Mouse (Mus musculus): ENCODE measurements around the gene Senp1. TPM values are rescaled to one million over a fixed set of nuclear protein-coding genes. Genes with fewer than 3 reads are reported as not detected.

The Senp1 gene
- polyA plus RNA-seq, 1 experiment: 1.0 TPM

DNA sequence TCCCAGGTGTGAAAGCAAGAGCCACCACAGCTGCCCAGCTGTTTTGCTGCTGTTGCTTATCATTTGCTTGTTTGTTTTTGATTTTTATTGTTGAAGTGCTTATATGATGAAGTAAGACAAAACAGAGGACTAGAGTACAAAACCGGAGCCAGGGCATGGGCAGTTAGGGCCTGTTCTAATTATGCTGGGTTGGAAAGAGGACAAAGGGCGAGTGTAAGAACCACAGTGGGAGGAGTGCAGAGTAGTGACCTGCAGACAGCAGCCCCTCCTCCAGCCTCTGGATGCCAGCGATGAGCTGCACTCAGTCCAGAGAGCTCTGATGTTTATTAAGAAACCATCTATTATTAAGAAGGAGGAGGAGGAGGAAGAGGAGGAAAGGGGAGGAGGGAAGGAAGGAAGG is 70.4 kb downstream of the Senp1 start:
- H3K27me3 ChIP-seq (ENCODE audit: control insufficient read depth): peaks cover 17% of the 10 kb centered on the region
- H3K9me3 ChIP-seq (ENCODE audit: control insufficient read depth, low read length): no peaks in the 10 kb centered on the region
- H3K4me3 ChIP-seq (replicated peaks): no peak overlapping the region
- H3K4me1 ChIP-seq (ENCODE audit: control insufficient read depth): no peaks in the 10 kb centered on the region
- TF ChIP-seq TAL1 (IDR thresholded peaks at IDR 0.05; ENCODE audit: low read length): no peak
- H3K36me3 ChIP-seq (ENCODE audit: control insufficient read depth): no peaks in the 10 kb centered on the region

DNA sequence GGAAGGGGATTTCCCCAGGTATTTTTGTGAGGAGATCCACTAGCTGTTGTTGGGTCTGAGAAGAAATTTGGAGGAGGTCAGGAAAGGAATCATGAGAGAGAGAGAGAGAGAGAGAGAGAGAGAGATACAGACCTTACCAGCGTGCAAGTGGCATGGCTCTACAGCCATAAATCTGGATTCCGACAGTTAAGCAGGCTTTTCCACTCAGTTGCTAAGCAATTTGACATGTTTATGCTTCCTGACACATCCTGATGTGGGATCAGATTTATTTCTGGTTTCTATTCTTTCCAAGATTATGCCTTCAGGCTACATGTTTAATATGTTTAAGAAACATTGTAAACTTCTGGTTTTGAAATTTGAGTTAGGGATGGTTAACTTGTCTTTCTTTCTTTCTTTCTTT is 71.7 kb downstream of the Senp1 start:
- H3K27me3 ChIP-seq (ENCODE audit: control insufficient read depth): peaks cover 8% of the 10 kb centered on the region
- no peaks in the 10 kb centered on the region for H3K9me3 ChIP-seq (ENCODE audit: control insufficient read depth, low read length)
- TF ChIP-seq TAL1 (IDR thresholded peaks at IDR 0.05; ENCODE audit: low read length) (no peak), GATA1 (IDR thresholded peaks at IDR 0.05; ENCODE audit: low read length) (no peak)

DNA sequence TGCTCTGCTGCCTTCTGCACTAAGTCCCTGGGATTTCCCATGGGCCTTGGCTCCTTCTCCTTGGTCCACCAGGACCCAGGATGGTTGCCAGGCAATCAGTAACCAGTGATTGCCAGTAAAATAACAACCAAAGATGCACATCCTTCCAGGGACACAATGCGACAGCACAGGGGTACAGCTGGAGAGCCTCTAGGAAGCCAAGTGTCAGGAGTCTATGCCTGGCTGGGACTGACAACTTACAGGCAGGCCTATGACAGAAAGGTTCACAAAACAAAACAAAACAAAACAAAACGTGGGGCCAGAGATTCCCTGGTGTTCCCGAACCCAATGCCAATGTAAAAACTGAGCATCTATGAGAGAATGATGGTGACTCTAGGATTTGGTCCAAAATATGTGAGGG is 74.5 kb downstream of the Senp1 start:
- TF ChIP-seq TAL1 (IDR thresholded peaks at IDR 0.05; ENCODE audit: low read length): no peak
- no peak for TF ChIP-seq GATA1 (IDR thresholded peaks at IDR 0.05; ENCODE audit: low read length)
- no peaks in the 10 kb centered on the region for H3K36me3 ChIP-seq (ENCODE audit: control insufficient read depth)
- no peaks in the 10 kb centered on the region for H3K4me1 ChIP-seq (ENCODE audit: control insufficient read depth)
- H3K9me3 ChIP-seq (ENCODE audit: control insufficient read depth, low read length): no peaks in the 10 kb centered on the region
- H3K4me3 ChIP-seq (replicated peaks): no peak overlapping the region
- H3K27me3 ChIP-seq (ENCODE audit: control insufficient read depth): no peaks in the 10 kb centered on the region

More for the DNA sequence above, 71.7 kb downstream of the Senp1 start:
- Histone ChIP-seq H3K4me3 (replicated peaks) (no peak overlapping the region), H3K4me1 (ENCODE audit: control insufficient read depth) (no peaks in the 10 kb centered on the region), H3K36me3 (ENCODE audit: control insufficient read depth) (no peaks in the 10 kb centered on the region)

DNA sequence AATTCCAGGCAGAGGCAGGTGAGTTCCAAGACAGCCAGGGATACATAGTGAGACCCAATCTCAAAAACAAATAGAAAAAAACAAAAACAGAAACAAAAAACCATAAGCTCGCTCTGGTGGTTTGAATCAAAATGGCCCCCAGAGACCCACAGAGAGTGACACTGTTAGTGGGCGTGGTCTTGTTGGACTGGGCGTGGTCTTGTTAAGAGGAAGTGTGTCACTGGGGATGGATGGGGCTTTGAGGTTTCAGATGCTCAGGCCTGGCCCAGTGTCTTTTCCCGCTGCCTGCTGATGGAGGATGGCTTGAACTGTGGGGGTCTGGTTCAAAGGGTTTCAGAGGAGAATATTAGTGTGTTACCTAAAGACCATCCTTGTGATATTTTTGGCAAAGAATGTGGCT is 75.6 kb downstream of the Senp1 start:
- TF ChIP-seq TAL1 (IDR thresholded peaks at IDR 0.05; ENCODE audit: low read length) (no peak), GATA1 (IDR thresholded peaks at IDR 0.05; ENCODE audit: low read length) (no peak)
- Histone ChIP-seq H3K27me3 (ENCODE audit: control insufficient read depth) (no peaks in the 10 kb centered on the region), H3K9me3 (ENCODE audit: control insufficient read depth, low read length) (no peaks in the 10 kb centered on the region), H3K4me1 (ENCODE audit: control insufficient read depth) (no peaks in the 10 kb centered on the region), H3K4me3 (replicated peaks) (no peak overlapping the region), H3K36me3 (ENCODE audit: control insufficient read depth) (no peaks in the 10 kb centered on the region)

DNA sequence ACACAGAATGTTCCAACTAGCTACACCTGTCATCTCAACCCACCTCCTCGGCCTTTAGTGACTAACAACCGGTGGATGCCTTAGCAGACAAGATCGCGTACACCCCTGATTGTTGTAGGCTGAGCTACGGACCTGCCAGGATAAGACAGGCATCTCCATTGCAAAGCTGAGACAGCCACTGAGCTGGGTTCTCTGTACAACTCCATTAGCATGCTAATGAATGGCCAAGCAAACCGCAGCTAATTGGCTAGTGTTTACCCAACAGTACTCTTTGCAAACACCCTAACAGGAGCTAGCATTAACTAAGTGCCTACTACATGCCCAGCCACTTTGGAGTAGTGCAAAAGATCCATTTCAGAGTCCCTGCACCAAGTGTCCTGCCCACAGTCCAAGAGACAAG is 80.7 kb downstream of the Senp1 start:
- Histone ChIP-seq H3K4me1 (ENCODE audit: control insufficient read depth) (no peaks in the 10 kb centered on the region), H3K27me3 (ENCODE audit: control insufficient read depth) (peaks cover 25% of the 10 kb centered on the region), H3K4me3 (replicated peaks) (no peak overlapping the region), H3K36me3 (ENCODE audit: control insufficient read depth) (no peaks in the 10 kb centered on the region), H3K9me3 (ENCODE audit: control insufficient read depth, low read length) (no peaks in the 10 kb centered on the region)
- TF ChIP-seq TAL1 (IDR thresholded peaks at IDR 0.05; ENCODE audit: low read length) (no peak), GATA1 (IDR thresholded peaks at IDR 0.05; ENCODE audit: low read length) (no peak)

DNA sequence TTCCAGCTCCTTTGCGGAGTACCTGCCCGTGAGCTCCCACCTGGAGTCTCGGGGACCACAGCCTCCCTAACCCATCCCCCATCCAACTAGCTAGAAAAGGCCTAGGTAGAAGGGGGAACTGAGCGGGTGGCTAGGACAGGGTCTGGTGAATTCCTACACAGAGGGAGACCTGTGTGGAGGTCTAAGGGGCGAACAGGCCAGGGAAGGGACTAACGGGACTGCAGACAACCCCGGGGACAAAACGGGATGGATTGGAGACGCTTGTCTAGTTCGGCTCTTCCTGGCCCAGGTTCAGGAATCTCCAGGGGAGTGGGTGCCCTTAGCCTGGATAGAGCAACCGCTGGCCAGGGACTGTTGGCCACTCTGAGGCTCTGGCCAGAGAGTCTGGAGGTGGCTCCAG is 88.4 kb downstream of the Senp1 start:
- peaks cover 90% of the 10 kb centered on the region for H3K27me3 ChIP-seq (ENCODE audit: control insufficient read depth)

DNA sequence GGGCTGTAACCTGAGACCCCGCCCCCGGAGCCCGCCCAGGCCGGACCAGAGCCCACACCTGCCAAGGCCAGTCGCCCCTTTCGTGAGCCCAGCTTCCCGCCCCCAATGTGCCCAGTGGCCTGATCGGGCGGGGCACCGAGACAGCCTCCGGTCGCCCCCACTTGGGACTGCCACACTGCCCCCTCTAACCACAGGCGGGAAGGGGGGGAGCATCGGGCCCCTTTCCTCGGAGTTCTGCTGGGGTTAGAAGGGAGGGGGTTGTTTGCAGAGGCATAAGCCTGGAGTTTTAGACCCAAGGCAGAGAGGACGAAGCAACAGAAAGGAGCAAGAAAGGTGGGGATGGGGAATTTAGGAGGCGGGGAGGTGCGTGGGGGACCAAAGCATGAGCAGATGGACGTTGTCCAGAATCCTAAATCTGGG is 88.8 kb downstream of the Senp1 start:
- peaks cover 94% of the 10 kb centered on the region for H3K27me3 ChIP-seq (ENCODE audit: control insufficient read depth)

More for the DNA sequence above, 88.4 kb downstream of the Senp1 start:
- TF ChIP-seq GATA1 (IDR thresholded peaks at IDR 0.05; ENCODE audit: low read length) (no peak), TAL1 (IDR thresholded peaks at IDR 0.05; ENCODE audit: low read length) (no peak)
- no peak overlapping the region for H3K4me3 ChIP-seq (replicated peaks)
- no peaks in the 10 kb centered on the region; the same call in 1 of the 2 replicates for H3K9me3 ChIP-seq (ENCODE audit: control insufficient read depth, low read length)
- H3K36me3 ChIP-seq (ENCODE audit: control insufficient read depth): no peaks in the 10 kb centered on the region
- no peaks in the 10 kb centered on the region for H3K4me1 ChIP-seq (ENCODE audit: control insufficient read depth)

DNA sequence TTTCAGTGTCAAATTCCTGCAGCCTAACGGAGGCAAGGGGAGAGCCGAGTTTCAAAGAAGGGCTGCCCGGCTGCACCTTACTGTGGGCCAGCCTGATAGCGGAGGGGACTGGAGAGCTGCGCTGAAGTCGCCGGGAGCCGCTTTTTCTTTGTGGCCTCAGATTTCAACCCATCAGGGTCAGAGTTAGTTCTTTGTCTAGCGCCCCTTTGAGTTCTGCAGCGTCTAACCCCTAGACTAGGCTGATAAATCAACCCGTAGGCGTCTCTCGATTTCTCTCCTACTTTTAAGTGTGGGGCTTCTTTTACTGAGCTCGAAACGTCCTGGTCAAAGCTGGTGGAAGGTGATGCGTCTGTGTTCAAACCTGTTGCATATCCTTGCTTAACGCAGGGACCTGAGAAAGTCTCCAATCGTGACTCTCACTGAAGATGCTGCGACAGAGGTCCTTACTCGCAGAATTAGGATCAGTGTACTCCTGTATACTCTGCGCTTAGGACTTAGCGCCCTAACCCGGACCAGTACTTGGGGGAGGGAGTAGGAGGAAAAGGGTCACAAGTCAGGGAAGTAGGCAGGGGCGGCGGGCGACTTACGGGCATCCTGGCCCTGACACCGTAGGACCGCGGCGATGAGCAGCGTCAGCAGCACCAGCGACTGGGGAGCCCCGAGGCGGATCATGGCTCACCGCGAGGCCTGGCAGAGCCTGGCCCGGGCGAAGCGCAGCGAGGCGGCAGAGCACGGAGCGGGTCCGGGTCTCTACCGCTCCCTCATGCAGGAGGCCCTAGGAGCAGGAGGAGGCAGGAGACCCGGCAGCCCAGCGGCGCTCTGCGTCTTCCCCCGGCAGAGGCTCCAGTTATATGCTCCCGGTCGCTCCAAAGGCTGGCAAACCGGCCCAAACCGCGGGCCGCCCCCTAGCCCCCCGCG is 89.5 kb downstream of the Senp1 start, which contains the start of gene Col2a1:
TSS of gene Col2a1 (minus strand) at position 874 of the 918 bp plus-strand sequence.
- no peaks in the 10 kb centered on the region; the same call in 1 of the 2 replicates for H3K9me3 ChIP-seq (ENCODE audit: control insufficient read depth, low read length)
- H3K36me3 ChIP-seq (ENCODE audit: control insufficient read depth): no peaks in the 10 kb centered on the region
- TF ChIP-seq TAL1 (IDR thresholded peaks at IDR 0.05; ENCODE audit: low read length) (no peak), GATA1 (IDR thresholded peaks at IDR 0.05; ENCODE audit: low read length) (no peak)
- H3K27me3 ChIP-seq (ENCODE audit: control insufficient read depth): peaks cover 97% of the 10 kb centered on the region
- H3K4me3 ChIP-seq (replicated peaks): no peak within 1 kb of the TSS
- no peaks in the 10 kb centered on the region for H3K4me1 ChIP-seq (ENCODE audit: control insufficient read depth)

More for the DNA sequence above, 88.8 kb downstream of the Senp1 start:
- H3K4me1 ChIP-seq (ENCODE audit: control insufficient read depth): no peaks in the 10 kb centered on the region
- H3K9me3 ChIP-seq (ENCODE audit: control insufficient read depth, low read length): no peaks in the 10 kb centered on the region; the same call in 1 of the 2 replicates
- no peak overlapping the region for H3K4me3 ChIP-seq (replicated peaks)
- no peaks in the 10 kb centered on the region for H3K36me3 ChIP-seq (ENCODE audit: control insufficient read depth)
- TF ChIP-seq GATA1 (IDR thresholded peaks at IDR 0.05; ENCODE audit: low read length): no peak

DNA sequence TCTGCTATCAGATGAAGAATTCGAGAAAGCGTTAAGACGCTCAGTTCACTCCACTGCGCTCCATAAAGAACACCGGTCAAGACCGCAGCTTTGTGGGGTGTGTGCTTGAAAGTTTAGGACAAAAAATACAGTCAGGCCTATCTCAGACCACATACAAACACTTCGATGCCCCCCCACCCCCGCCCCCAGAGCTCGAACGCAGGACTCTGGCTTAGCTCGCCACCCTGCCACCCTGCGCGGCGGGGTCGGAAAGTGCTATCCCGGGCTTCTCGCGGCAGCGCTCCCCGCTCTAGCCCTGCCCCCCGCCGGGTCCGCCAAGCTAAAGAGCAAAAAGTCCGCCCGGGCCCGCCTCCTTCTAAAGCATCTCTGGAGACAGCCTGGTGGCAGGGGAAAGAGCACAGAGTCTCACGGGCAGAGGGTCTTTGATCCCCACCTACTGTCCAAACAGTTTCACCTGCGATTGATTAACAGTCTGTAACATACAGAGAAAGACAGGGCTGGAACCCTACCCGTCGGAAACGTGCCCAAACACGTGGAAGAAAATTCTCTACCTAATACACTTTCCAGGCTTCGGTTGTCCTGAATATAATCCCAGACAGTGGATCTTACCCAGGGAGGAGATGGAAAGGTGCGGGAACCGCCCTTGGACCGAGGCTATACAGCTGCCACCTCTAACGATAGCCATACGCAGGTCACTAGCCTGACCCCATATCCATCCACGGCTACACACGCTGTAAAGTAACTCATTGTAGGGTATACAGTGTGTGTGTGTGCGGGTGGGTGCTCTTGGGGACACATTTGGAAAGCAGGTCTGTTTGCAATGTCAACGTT is 90.3 kb downstream of the Senp1 start:
- TF ChIP-seq TAL1 (IDR thresholded peaks at IDR 0.05; ENCODE audit: low read length) (no peak), GATA1 (IDR thresholded peaks at IDR 0.05; ENCODE audit: low read length) (no peak)
- no peak overlapping the region for H3K4me3 ChIP-seq (replicated peaks)
- no peaks in the 10 kb centered on the region; the same call in 1 of the 2 replicates for H3K9me3 ChIP-seq (ENCODE audit: control insufficient read depth, low read length)

More for the DNA sequence above, 90.3 kb downstream of the Senp1 start:
- no peaks in the 10 kb centered on the region for H3K36me3 ChIP-seq (ENCODE audit: control insufficient read depth)
- H3K27me3 ChIP-seq (ENCODE audit: control insufficient read depth): peaks cover 99% of the 10 kb centered on the region
- no peaks in the 10 kb centered on the region for H3K4me1 ChIP-seq (ENCODE audit: control insufficient read depth)

Measured in erythroblast, embryonic 14.5 days (primary cell).